Mouse (Mus musculus): Measurements from ENCODE around the gene Six4.
A peak's percentile ranks its signal among the peaks of the same experiment; 100 is the strongest.
"Not testable (repeated sequence)": the region's sequence is repeated elsewhere in the genome, so short reads cannot be mapped to it uniquely, and the experiment has no call there.

Gene Six4

DNA sequence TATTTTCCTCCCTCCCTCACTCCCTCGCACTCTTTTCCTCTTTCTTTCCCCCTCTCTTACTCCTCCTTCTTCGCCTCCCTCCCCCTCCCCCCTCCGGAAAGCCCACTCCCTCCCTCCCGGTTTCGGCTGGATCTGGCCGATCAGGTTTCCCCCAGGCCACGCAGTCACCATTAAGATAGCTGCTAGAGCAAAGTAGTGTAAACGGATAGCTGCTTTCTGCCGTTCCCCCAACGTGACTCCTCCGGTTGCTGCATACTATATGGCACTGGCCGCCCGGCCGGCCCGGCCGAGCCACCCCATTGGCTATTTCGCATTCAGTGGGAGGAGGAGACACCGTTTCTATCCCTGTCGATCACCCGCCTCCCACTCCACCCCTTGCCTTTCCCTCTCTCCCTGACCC is at the start of gene Six4:
TSS of gene Six4 (minus strand) at position 261 of the 400 bp plus-strand sequence.
- peak; percentile 32 for DNase-seq

DNA sequence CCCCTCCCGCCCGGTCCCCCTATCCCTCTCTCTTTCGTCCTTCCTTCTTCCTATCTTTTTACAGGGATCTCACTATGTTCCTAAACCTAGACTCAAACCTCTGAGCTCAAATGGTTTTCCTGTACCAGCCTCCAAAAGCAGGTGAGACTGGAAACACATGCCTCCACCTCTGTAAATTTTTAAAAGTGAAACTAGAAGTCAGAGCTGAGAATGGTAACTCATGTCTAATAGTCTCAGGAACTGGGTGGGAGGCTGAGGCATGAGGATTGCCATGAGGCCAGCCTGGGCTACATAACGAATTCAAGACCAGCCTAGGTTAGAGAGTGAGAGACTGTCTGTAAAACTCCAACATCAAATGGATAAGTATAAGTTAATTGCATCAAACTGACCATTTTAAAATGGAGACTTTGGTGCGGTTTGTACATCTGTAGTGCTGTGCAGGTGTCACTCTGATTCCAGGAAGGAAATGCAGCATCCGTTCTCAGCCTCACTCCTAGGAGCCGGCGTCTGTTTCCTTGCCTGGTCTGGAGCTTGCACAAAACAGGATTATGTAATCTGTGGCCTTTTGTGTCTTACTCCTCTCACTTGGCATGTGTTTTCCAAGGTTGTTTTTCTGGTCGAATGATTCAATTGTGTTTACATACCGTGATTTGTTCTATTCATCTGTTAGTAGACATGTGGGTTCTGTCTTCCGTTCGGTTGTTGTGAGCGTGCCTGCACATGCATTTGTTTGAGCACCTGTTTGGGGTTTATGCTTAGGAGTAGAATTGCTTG is 49.3 kb upstream of the Six4 start:
- no peak for DNase-seq

DNA sequence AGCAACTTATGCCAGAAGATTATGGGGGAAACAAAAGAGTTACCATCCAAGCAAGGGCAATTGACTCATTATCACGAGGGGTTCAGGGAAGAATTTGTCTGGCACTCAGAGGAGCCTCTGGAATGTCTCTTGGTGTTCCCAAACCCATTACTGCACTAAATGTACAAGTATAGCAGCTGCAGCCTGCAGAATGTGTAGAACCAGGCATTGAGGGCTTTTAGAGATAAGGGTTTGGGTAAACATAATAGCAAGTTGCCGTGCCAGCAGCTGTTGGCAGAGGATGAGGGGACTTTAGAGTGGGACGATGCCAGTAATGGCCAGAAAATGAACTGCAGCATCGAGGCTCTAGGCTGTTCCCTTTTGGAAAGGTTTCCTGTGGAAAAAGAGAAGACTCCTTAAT is 47.1 kb upstream of the Six4 start:
- no peak for DNase-seq

DNA sequence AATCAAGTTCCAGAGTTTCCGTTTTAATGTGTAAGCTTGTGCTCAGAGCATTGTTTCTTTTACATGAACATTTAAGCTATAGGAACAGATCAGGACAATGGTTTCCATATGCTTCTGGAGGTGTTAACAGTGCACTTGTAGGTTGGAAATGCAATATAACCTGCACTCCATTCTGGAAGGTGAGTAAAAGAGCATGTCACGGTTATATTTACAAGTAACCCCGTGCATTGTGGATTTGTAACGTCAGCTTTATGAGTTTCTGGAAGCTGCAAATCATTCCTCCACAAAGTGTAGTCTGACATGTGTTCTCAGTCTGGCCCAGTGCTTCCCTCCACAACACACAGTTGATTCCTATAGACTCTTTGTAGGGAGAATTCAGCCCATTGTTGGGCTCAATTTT is 40.9 kb upstream of the Six4 start:
- DNase-seq, result no peak

DNA sequence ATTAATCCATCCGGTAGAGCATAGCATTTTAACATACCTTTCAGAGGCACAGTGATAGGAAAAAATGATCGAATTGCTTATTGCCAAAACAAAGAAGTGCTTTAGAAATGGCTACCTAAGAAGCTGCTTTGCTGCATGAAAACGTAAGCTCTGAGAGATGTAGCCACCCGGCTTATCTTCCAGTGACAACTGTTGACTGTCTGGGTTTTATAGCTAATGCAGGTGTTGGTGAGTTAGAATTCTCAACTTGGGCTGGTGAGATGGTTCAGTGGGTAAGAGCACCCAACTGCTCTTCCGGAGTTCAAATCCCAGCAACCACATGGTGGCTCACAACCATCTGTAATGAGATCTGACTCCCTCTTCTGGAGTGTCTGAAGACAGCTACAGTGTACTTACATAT is 37.8 kb upstream of the Six4 start:
- DNase-seq, result not testable (repeated sequence)

DNA sequence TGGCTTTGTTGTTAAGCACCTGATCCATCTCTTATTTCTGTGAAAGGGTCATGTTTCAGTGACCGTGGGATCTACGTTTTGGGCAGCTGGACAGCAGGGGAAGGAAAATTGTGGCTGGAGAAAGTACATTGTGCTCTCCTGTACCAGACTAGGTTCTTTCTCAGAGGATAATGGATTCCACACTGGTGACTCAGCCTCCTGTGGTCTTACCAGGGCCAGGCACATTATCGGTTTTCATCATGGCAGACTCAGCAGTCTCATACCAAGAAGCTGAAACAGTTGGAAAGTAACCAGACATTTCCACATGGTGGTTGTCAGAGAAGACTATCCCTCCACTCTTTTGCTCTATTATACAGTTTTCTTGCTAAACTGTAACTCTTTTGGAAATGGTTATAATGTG is 34.0 kb upstream of the Six4 start:
- DNase-seq, result no peak

DNA sequence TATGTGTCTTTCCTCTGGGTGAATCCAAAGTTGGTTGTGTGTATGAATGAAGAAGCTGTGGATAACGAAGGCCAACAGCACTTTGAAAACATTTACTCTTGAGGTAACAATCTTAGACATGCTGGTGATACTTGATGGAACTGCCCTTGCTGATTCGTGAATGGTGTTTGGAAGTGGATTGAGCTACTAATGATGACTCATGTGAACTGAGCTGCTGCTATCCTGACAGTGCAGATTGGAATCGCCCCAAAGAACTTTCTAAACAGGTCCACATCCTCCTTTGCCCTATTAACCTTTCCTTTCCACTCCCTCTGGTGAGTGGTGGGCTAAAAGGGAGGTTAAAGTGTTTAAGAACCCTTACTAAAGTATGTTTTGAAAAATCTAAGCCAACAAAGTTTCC is 27.5 kb upstream of the Six4 start:
- DNase-seq, result no peak

DNA sequence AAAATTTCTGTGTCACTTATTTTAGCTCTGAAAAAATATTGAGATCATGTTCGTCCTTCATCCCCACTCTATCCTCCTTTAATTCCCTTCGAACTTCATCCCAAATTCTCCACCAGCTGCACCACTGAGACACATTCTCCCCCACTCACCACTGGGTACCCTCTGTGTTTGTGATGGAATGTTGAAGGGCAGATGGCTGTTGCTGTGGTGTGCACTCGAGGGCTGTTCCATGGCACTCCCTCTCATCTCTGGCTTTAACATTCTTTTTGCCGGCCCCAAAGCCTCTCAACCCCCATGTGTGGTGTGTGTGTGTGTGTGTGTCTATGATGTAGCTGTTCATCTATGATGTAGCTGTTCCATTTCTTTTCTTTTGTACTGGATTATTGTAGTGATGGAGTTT is 12.0 kb upstream of the Six4 start:
- DNase-seq, result no peak

- DNase-seq, result peak; percentile 76
These were observed 10.1 kb upstream of the Six4 start, which contains the start of gene Mnat1 for GRCm38 (mm10) chr12:73123093-73124041. TSS of gene Mnat1 (plus strand) at chr12:73123717.

GRCm38 (mm10) chr12:73112326-73113087 is 749 bp downstream of the Six4 start:
- DNase-seq, result peak; percentile 20

DNA sequence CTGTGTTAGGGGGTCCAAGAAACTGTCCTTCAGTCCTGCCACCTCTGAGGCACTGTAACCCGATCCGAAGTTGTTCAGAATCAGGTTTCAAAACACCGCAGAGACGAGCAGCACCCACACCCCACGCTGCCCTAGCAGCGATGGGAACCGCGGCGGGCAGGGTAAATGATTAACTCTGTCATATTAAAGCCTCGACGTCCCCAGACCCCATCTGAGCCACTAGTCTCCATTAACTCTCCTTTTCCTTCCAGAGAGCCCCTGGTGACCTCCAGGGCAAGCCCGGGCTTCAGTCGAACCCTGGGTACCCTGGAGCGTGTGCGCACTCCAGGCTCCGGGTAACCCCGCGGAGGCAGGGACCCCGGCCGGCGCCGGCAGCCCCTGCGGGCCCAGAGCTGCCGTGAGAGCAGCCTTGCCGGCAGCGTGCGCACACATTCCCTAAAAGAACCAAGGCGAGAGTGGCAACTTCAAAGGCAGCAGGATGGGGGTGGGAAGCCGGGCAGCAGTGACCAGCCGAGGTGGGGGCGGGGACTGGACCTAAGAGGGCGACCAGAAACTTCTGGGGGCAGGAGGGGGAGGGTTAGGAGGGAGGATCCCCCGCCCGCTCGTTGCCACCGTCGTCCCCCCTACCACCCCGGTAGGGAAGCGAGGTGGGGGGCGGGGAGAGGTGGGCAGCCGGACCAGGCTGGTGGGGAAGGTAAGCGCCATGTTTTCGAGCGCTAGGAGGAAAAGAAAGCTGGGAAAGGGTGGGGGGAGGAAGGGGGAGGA is 1.5 kb downstream of the Six4 start:
- DNase-seq, result peak; percentile 22

GRCm38 (mm10) chr12:73110431-73111111 is 2.7 kb downstream of the Six4 start:
- DNase-seq, result no peak

GRCm38 (mm10) chr12:73107821-73108220 is 5.4 kb downstream of the Six4 start:
- no peak for DNase-seq

GRCm38 (mm10) chr12:73103713-73104112 is 9.5 kb downstream of the Six4 start:
- DNase-seq, result no peak

GRCm38 (mm10) chr12:73098593-73098992 is 14.7 kb downstream of the Six4 start:
- DNase-seq, result no peak

- not testable (repeated sequence) for DNase-seq
These were observed 17.1 kb downstream of the Six4 start for GRCm38 (mm10) chr12:73096177-73096576.

GRCm38 (mm10) chr12:73094605-73095004 is 18.7 kb downstream of the Six4 start:
- no peak for DNase-seq

DNA sequence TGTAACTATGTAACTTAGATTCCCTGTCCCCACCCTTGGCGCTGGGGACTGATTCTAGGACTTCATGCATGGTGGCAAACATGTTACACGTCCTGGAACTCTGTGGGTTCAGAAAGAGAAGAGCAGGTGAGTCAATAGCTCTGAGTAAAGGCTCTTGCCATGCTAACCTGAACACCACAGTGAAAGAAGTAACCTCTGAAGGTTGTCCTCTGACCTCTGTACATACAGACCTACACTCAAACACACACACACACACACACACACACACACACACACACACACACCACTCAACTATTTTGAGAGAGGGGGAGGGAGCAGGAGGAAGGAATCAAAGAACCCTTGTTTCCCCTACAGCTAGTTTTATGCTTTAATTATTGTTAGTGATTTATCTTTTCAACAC is 19.1 kb downstream of the Six4 start:
- DNase-seq, result no peak

DNA sequence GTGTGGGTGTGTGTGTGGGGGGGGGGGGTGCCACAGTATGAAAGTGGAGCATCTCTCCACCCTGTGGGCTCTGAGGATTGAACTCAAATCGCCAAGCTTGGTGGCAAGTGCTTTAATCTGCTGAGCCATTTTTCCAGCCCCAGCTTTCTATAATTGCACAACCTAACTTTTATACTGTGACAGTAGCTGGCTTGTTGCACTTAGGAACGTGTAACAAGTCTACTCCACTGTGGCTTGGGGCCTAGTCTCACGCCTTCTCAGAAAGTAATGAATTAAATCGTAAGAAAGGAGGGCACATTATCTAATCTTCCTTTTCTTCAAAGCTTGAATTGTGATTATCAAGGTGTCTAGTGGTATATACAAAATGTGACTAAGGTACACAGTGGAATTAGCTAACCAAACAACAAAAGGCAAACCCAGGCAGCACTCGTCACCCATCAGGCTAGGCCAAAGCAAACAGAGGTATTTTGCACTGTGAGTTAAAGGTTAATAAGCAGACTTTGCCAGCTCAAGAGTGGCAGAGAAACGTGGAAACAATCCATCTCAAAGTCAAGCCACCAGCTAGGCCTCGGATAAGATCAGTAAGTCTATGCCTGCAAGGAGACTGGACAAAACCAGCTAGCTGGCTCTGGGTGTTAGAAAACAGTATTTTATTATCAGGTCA is 22.5 kb downstream of the Six4 start:
- no peak for DNase-seq

DNA sequence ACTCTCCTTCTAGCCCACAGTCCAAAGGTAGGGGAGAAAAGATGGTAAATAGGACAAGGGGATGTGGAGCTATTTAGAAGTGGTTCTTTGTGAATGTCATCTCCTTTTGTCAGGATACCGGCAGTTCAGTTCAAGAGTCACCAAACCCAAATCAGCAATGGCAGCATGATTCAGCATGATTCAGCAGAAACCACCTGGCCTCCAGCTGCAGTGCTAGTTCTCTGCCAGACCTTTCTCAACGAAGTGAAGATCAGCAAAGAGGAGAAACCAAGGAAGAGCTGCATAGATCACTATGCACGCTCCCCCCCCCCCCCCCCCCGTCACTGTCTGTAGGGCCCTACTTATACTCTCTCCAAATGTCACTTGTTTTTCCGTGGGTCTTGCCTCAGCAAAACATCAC is 24.3 kb downstream of the Six4 start:
- DNase-seq, result no peak

GRCm38 (mm10) chr12:73088500-73088899 is 24.8 kb downstream of the Six4 start:
- no peak for DNase-seq

Data from right cerebral cortex, postnatal 4 days (tissue).